Mouse (Mus musculus) ES-E14 (cell line): ENCODE data around the gene Dlgap1. TPM values are rescaled to one million over a fixed set of nuclear protein-coding genes. Genes with fewer than 3 reads are reported as not detected.

Source experiments
- DNase-seq: peaks from one replicate; pipeline ENCODE4 v3.0.0-alpha.2; 2013; ENCODE audit warnings: low read depth, low spot score
- H3K27ac ChIP-seq: 2 replicates; pipeline ENCODE4 v1.5.1; 2012; ENCODE audit warnings: low read depth, mild to moderate bottlenecking, low read length, moderate library complexity, mixed read lengths; ENCODE audit not compliant: poor library complexity, insufficient read depth, severe bottlenecking
- H3K36me3 ChIP-seq: 2 replicates; pipeline ENCODE4 v1.6.1; 2012; ENCODE audit warnings: mild to moderate bottlenecking, low read length, moderate library complexity, mixed read lengths; ENCODE audit not compliant: control insufficient read depth, poor library complexity, insufficient read depth, severe bottlenecking
- H3K4me1 ChIP-seq, 2 experiments: fragments of 150-350 bp in 1 of 2; sonication (generic) in 1 of 2; 2 replicates each; pipeline ENCODE4 v1.6.1; 2012; ENCODE audit warnings: low read length in 2 of 2, mild to moderate bottlenecking in 1 of 2, mixed read lengths in 1 of 2; ENCODE audit not compliant: control insufficient read depth in 2 of 2, insufficient read depth in 2 of 2, poor library complexity in 1 of 2
- H3K4me3 ChIP-seq, 2 experiments: fragments of 150-350 bp in 1 of 2; sonication (generic) in 1 of 2; 2 replicates each; pipeline ENCODE4 v1.5.1; 2012; ENCODE audit warnings: low read length in 2 of 2, low read depth in 1 of 2, mild to moderate bottlenecking in 1 of 2, mixed read lengths in 1 of 2; ENCODE audit not compliant: insufficient read depth in 1 of 2, poor library complexity in 1 of 2, severe bottlenecking in 1 of 2
- H3K9ac ChIP-seq: 2 replicates; pipeline ENCODE4 v1.6.1; 2012; ENCODE audit warnings: low read depth, mild to moderate bottlenecking, low read length, mixed read lengths; ENCODE audit not compliant: poor library complexity, insufficient read depth, severe bottlenecking
- H3K9me3 ChIP-seq: fragments of 150-350 bp; sonication (generic); 2 replicates; pipeline ENCODE4 v1.6.1; 2012; ENCODE audit warnings: low read depth, mild to moderate bottlenecking, low read length; ENCODE audit not compliant: control insufficient read depth, insufficient read depth
- CHD2 ChIP-seq: IDR thresholded peaks from 2 replicates; pipeline ENCODE4 v1.6.1; 2014; ENCODE audit warnings: mild to moderate bottlenecking, low read depth, low read length, inconsistent platforms
- HCFC1 ChIP-seq: IDR thresholded peaks from 2 replicates; pipeline ENCODE4 v1.6.1; 2012; ENCODE audit warnings: low read length, inconsistent platforms, borderline replicate concordance; ENCODE audit not compliant: insufficient read depth
- MAFK ChIP-seq: IDR thresholded peaks from 2 replicates; pipeline ENCODE4 v1.6.1; 2014; ENCODE audit warnings: mild to moderate bottlenecking, low read depth, low read length, inconsistent platforms; ENCODE audit not compliant: insufficient read depth
- ZC3H11A ChIP-seq: IDR thresholded peaks from 2 replicates; pipeline ENCODE4 v1.6.1; 2012; ENCODE audit warnings: low read depth, mild to moderate bottlenecking, inconsistent platforms, low read length, borderline replicate concordance
- ZNF384 ChIP-seq: IDR thresholded peaks from 2 replicates; pipeline ENCODE4 v1.6.1; 2012; ENCODE audit warnings: low read depth, low read length, inconsistent platforms
- in situ Hi-C, 2 experiments: fragments of 600-800 bp; cut with MboI; formaldehyde crosslinking; loops; one replicate each; pipeline ENCODE4 v1.15.1; 2025; ENCODE audit warnings: low sequenced_read_pairs in 2 of 2, inconsistent platforms in 1 of 2; ENCODE audit not compliant: unreplicated experiment in 2 of 2
- total RNA-seq: library from RNA; depleted of rRNA; stranded (reverse); fragments of 300-350 nt; gene quantifications from 2 replicates; pipeline ENCODE4 v1.2.3, GENCODE M21; 2012

The Dlgap1 gene
- total RNA-seq, 1 experiment, result 0.94 TPM

- Histone ChIP-seq H3K36me3 (peaks cover 16% of the 10 kb centered on the region; the same call in 1 of the 2 replicates), H3K4me1 (peaks cover 0 to 2% of the 10 kb centered on the region in 2 experiments; a peak in 2 of 4 replicates), H3K9ac (peak overlapping the region; percentile 89), H3K27ac (peak overlapping the region; percentile 97; the same call in 1 of the 2 replicates), H3K4me3 (peak overlapping the region; percentile 95 to 96), H3K9me3 (no peaks in the 10 kb centered on the region)
- in situ Hi-C loops, result no loop called here
- DNase-seq, result no peak
- no peak for TF ChIP-seq CHD2
- no peak for TF ChIP-seq MAFK
- no peak for TF ChIP-seq HCFC1
- TF ChIP-seq ZNF384, result no peak
- TF ChIP-seq ZC3H11A, result no peak
Measured at GRCm38 (mm10) chr17:70854021-70854420, 885.1 kb downstream of the Dlgap1 start.

GRCm38 (mm10) chr17:70856871-70857415 lies 888.1 kb downstream of the Dlgap1 start:
- no peak for DNase-seq
- no peak overlapping the region for H3K27ac ChIP-seq
- no peak overlapping the region for H3K9ac ChIP-seq
- H3K4me1 ChIP-seq, result peaks cover 2 to 5% of the 10 kb centered on the region in 2 experiments; a peak in 2 of 4 replicates
- in situ Hi-C loops, result no loop called here
- peaks cover 13% of the 10 kb centered on the region; the same call in 1 of the 2 replicates for H3K36me3 ChIP-seq
- H3K9me3 ChIP-seq, result no peaks in the 10 kb centered on the region
- no peak for TF ChIP-seq MAFK
- TF ChIP-seq HCFC1, result no peak
- no peak overlapping the region for H3K4me3 ChIP-seq

GRCm38 (mm10) chr17:70858814-70859213 lies 889.9 kb downstream of the Dlgap1 start:
- Histone ChIP-seq H3K27ac (no peak overlapping the region), H3K9me3 (no peaks in the 10 kb centered on the region), H3K36me3 (peaks cover 16% of the 10 kb centered on the region; the same call in 1 of the 2 replicates), H3K4me1 (peaks cover 5 to 10% of the 10 kb centered on the region in 2 experiments; a peak in 3 of 4 replicates), H3K9ac (no peak overlapping the region), H3K4me3 (no peak overlapping the region)
- DNase-seq, result no peak
- no peak for TF ChIP-seq ZC3H11A
- no peak for TF ChIP-seq HCFC1
- TF ChIP-seq MAFK, result no peak
- TF ChIP-seq ZNF384, result no peak
- no peak for TF ChIP-seq CHD2
- in situ Hi-C loops, result no loop called here

- Histone ChIP-seq H3K27ac (peak overlapping the region; percentile 98), H3K9me3 (no peaks in the 10 kb centered on the region), H3K36me3 (peaks cover 12% of the 10 kb centered on the region; the same call in 1 of the 2 replicates), H3K4me3 (peak overlapping the region; percentile 11 to 51), H3K9ac (peak overlapping the region; percentile 55), H3K4me1 (peaks cover 3 to 18% of the 10 kb centered on the region in 2 experiments; a peak in 3 of 4 replicates)
- no peak for TF ChIP-seq HCFC1
- no peak for TF ChIP-seq ZNF384
- TF ChIP-seq CHD2, result no peak
- no peak for TF ChIP-seq MAFK
- TF ChIP-seq ZC3H11A, result no peak
- in situ Hi-C loops, result no loop called here
- no peak for DNase-seq
Measured at GRCm38 (mm10) chr17:70864117-70864516, 895.2 kb downstream of the Dlgap1 start.

- Histone ChIP-seq H3K4me1 (peaks cover 3 to 18% of the 10 kb centered on the region in 2 experiments; a peak in 3 of 4 replicates), H3K9ac (peak overlapping the region; percentile 53), H3K36me3 (peaks cover 12% of the 10 kb centered on the region; the same call in 1 of the 2 replicates), H3K9me3 (no peaks in the 10 kb centered on the region), H3K4me3 (peak overlapping the region; percentile 11 to 51), H3K27ac (peak overlapping the region; percentile 98)
- peak; percentile 56 for DNase-seq
- in situ Hi-C loops, result no loop called here
- TF ChIP-seq MAFK, result 0 out of 2 replicates have a peak, but pooled peaks have one; percentile 4
- TF ChIP-seq ZC3H11A, result no peak
- TF ChIP-seq ZNF384, result no peak
- TF ChIP-seq CHD2, result 0 out of 2 replicates have a peak, but pooled peaks have one; percentile 21
Measured at GRCm38 (mm10) chr17:70864645-70865044, 895.8 kb downstream of the Dlgap1 start.
